Mouse (Mus musculus): ENCODE measurements around the gene Mcrs1.

- TF ChIP-seq CTCF (IDR thresholded peaks at IDR 0.05; ENCODE audit: extremely low read depth, insufficient read depth, low read length) (no peak), POLR2A (IDR thresholded peaks at IDR 0.05; ENCODE audit: extremely low read depth, insufficient read depth, low read length) (no peak)
Observed at GRCm38 (mm10) chr15:99234326-99235010, 17.3 kb downstream of the Mcrs1 start.
